Mouse (Mus musculus): ENCODE results near the gene Zfp346. TPM values are rescaled to one million over a fixed set of nuclear protein-coding genes. Genes with fewer than 3 reads are reported as not detected.

Gene Zfp346
- polyA plus RNA-seq, 1 experiment: 48.5 TPM

- no peak overlapping the region for H3K27ac ChIP-seq (ENCODE audit: insufficient read depth, low read length)
- H3K27me3 ChIP-seq (ENCODE audit: control insufficient read depth, insufficient read depth, low read length): no peaks in the 10 kb centered on the region
- H3K4me1 ChIP-seq (ENCODE audit: control insufficient read depth, insufficient read depth, low read length): no peaks in the 10 kb centered on the region; the same call in none of the 2 replicates
- no peak overlapping the region for H3K4me3 ChIP-seq (replicated peaks; ENCODE audit: insufficient read depth, low read depth, low read length)
- TF ChIP-seq CTCF (IDR thresholded peaks at IDR 0.05; ENCODE audit: borderline replicate concordance, insufficient read depth, low read depth, low read length): no peak
- no peak for TF ChIP-seq POLR2A (IDR thresholded peaks at IDR 0.05; ENCODE audit: borderline replicate concordance, insufficient read depth, low read length)
- peak in 1 of 2 experiments; percentile 33 for DNase-seq
- WGBS: 14% methylated on average over 26 of the region's 26 CpGs
Measured at GRCm38 (mm10) chr13:55171517-55172335, 66.6 kb downstream of the Zfp346 start.

- H3K4me1 ChIP-seq (ENCODE audit: control insufficient read depth, insufficient read depth, low read length): no peaks in the 10 kb centered on the region; the same call in none of the 2 replicates
- WGBS: 33% methylated on average over 7 of the region's 7 CpGs
- no peaks in the 10 kb centered on the region for H3K27me3 ChIP-seq (ENCODE audit: control insufficient read depth, insufficient read depth, low read length)
- DNase-seq: no peak
- H3K4me3 ChIP-seq (replicated peaks; ENCODE audit: insufficient read depth, low read depth, low read length): no peak overlapping the region
- no peak overlapping the region for H3K27ac ChIP-seq (ENCODE audit: insufficient read depth, low read length)
- TF ChIP-seq POLR2A (IDR thresholded peaks at IDR 0.05; ENCODE audit: borderline replicate concordance, insufficient read depth, low read length) (no peak), CTCF (IDR thresholded peaks at IDR 0.05; ENCODE audit: borderline replicate concordance, insufficient read depth, low read depth, low read length) (no peak)
Measured at GRCm38 (mm10) chr13:55172336-55172770, 67.2 kb downstream of the Zfp346 start.

GRCm38 (mm10) chr13:55174347-55174746, 69.2 kb downstream of the Zfp346 start:
- Histone ChIP-seq H3K27me3 (ENCODE audit: control insufficient read depth, insufficient read depth, low read length) (no peaks in the 10 kb centered on the region), H3K4me3 (replicated peaks; ENCODE audit: insufficient read depth, low read depth, low read length) (no peak overlapping the region), H3K27ac (ENCODE audit: insufficient read depth, low read length) (no peak overlapping the region), H3K4me1 (ENCODE audit: control insufficient read depth, insufficient read depth, low read length) (peaks cover 2% of the 10 kb centered on the region)
- 81% methylated on average over 11 of the region's 11 CpGs for WGBS
- no peak for DNase-seq
- no peak for TF ChIP-seq POLR2A (IDR thresholded peaks at IDR 0.05; ENCODE audit: borderline replicate concordance, insufficient read depth, low read length)
- TF ChIP-seq CTCF (IDR thresholded peaks at IDR 0.05; ENCODE audit: borderline replicate concordance, insufficient read depth, low read depth, low read length): no peak

GRCm38 (mm10) chr13:55176265-55176664, 71.2 kb downstream of the Zfp346 start:
- WGBS: 93% methylated on average over 6 of the region's 6 CpGs
- peaks cover 6% of the 10 kb centered on the region for H3K4me1 ChIP-seq (ENCODE audit: control insufficient read depth, insufficient read depth, low read length)
- no peak overlapping the region for H3K4me3 ChIP-seq (replicated peaks; ENCODE audit: insufficient read depth, low read depth, low read length)
- TF ChIP-seq CTCF (IDR thresholded peaks at IDR 0.05; ENCODE audit: borderline replicate concordance, insufficient read depth, low read depth, low read length) (no peak), POLR2A (IDR thresholded peaks at IDR 0.05; ENCODE audit: borderline replicate concordance, insufficient read depth, low read length) (no peak)
- no peak overlapping the region for H3K27ac ChIP-seq (ENCODE audit: insufficient read depth, low read length)
- no peak for DNase-seq
- no peaks in the 10 kb centered on the region for H3K27me3 ChIP-seq (ENCODE audit: control insufficient read depth, insufficient read depth, low read length)

GRCm38 (mm10) chr13:55177903-55178496, 72.9 kb downstream of the Zfp346 start:
- Histone ChIP-seq H3K27ac (ENCODE audit: insufficient read depth, low read length) (no peak overlapping the region), H3K27me3 (ENCODE audit: control insufficient read depth, insufficient read depth, low read length) (no peaks in the 10 kb centered on the region), H3K4me1 (ENCODE audit: control insufficient read depth, insufficient read depth, low read length) (peaks cover 6% of the 10 kb centered on the region), H3K4me3 (replicated peaks; ENCODE audit: insufficient read depth, low read depth, low read length) (no peak overlapping the region)
- WGBS: 62% methylated on average over 4 of the region's 4 CpGs
- TF ChIP-seq POLR2A (IDR thresholded peaks at IDR 0.05; ENCODE audit: borderline replicate concordance, insufficient read depth, low read length) (no peak), CTCF (IDR thresholded peaks at IDR 0.05; ENCODE audit: borderline replicate concordance, insufficient read depth, low read depth, low read length) (no peak)
- no peak for DNase-seq

GRCm38 (mm10) chr13:55178556-55178955, 73.4 kb downstream of the Zfp346 start:
- Histone ChIP-seq H3K4me3 (replicated peaks; ENCODE audit: insufficient read depth, low read depth, low read length) (no peak overlapping the region), H3K27me3 (ENCODE audit: control insufficient read depth, insufficient read depth, low read length) (no peaks in the 10 kb centered on the region), H3K27ac (ENCODE audit: insufficient read depth, low read length) (no peak overlapping the region), H3K4me1 (ENCODE audit: control insufficient read depth, insufficient read depth, low read length) (peaks cover 6% of the 10 kb centered on the region)
- 44% methylated on average over 2 of the region's 2 CpGs for WGBS
- DNase-seq: peak; percentile 65 to 76
- TF ChIP-seq CTCF (IDR thresholded peaks at IDR 0.05; ENCODE audit: borderline replicate concordance, insufficient read depth, low read depth, low read length) (peak; percentile 90), POLR2A (IDR thresholded peaks at IDR 0.05; ENCODE audit: borderline replicate concordance, insufficient read depth, low read length) (no peak)

- H3K27ac ChIP-seq (ENCODE audit: insufficient read depth, low read length): no peak overlapping the region
- DNase-seq: peak; percentile 36 to 69
- WGBS: 18% methylated on average over 3 of the region's 3 CpGs
- no peak overlapping the region for H3K4me3 ChIP-seq (replicated peaks; ENCODE audit: insufficient read depth, low read depth, low read length)
- no peaks in the 10 kb centered on the region for H3K27me3 ChIP-seq (ENCODE audit: control insufficient read depth, insufficient read depth, low read length)
- TF ChIP-seq CTCF (IDR thresholded peaks at IDR 0.05; ENCODE audit: borderline replicate concordance, insufficient read depth, low read depth, low read length): no peak
- TF ChIP-seq POLR2A (IDR thresholded peaks at IDR 0.05; ENCODE audit: borderline replicate concordance, insufficient read depth, low read length): no peak
- H3K4me1 ChIP-seq (ENCODE audit: control insufficient read depth, insufficient read depth, low read length): peaks cover 6% of the 10 kb centered on the region
Measured at GRCm38 (mm10) chr13:55179591-55179990, 74.5 kb downstream of the Zfp346 start.

GRCm38 (mm10) chr13:55181786-55182172, 76.7 kb downstream of the Zfp346 start:
- no peak overlapping the region for H3K4me3 ChIP-seq (replicated peaks; ENCODE audit: insufficient read depth, low read depth, low read length)
- no peaks in the 10 kb centered on the region for H3K27me3 ChIP-seq (ENCODE audit: control insufficient read depth, insufficient read depth, low read length)
- TF ChIP-seq POLR2A (IDR thresholded peaks at IDR 0.05; ENCODE audit: borderline replicate concordance, insufficient read depth, low read length) (no peak), CTCF (IDR thresholded peaks at IDR 0.05; ENCODE audit: borderline replicate concordance, insufficient read depth, low read depth, low read length) (no peak)
- DNase-seq: no peak
- no peak overlapping the region for H3K27ac ChIP-seq (ENCODE audit: insufficient read depth, low read length)
- WGBS: 87% methylated on average over 2 of the region's 2 CpGs
- peaks cover 6% of the 10 kb centered on the region for H3K4me1 ChIP-seq (ENCODE audit: control insufficient read depth, insufficient read depth, low read length)
